Mouse (Mus musculus) hindbrain, embryonic 11.5 days (tissue): ENCODE data around the gene Ccdc138. TPM values are rescaled to one million over a fixed set of nuclear protein-coding genes. Genes with fewer than 3 reads are reported as not detected.
A peak's percentile ranks its signal among the peaks of the same experiment; 100 is the strongest.

Experiments used
- ATAC-seq: fragments of 200-750 bp; cut with Nextera tagmentation; 2 replicates; pipeline ENCODE4 v1.8.0; 2017; ENCODE audit warnings: mild to moderate bottlenecking, moderate TSS enrichment, moderate library complexity; ENCODE audit not compliant: low FRiP score
- DNase-seq: peaks from one replicate; pipeline ENCODE4 v3.0.0-alpha.2; 2015; ENCODE audit warnings: low spot score
- H3K27ac ChIP-seq: fragments of 300-500 bp; sonication (generic); 2 replicates; pipeline ENCODE4 v1.5.1; 2014; ENCODE audit warnings: mild to moderate bottlenecking, low read depth, low read length
- H3K27me3 ChIP-seq: fragments of 300-500 bp; sonication (generic); 2 replicates; pipeline ENCODE4 v1.6.1; 2014; ENCODE audit warnings: mild to moderate bottlenecking, low read length, moderate library complexity, mixed read lengths; ENCODE audit not compliant: control insufficient read depth, insufficient read depth
- H3K36me3 ChIP-seq: fragments of 300-500 bp; sonication (generic); 2 replicates; pipeline ENCODE4 v1.6.1; 2014; ENCODE audit warnings: mild to moderate bottlenecking, low read length, moderate library complexity, mixed read lengths; ENCODE audit not compliant: control insufficient read depth, insufficient read depth
- H3K4me1 ChIP-seq: fragments of 300-500 bp; sonication (generic); replicated peaks from 2 replicates; pipeline ENCODE4 v1.6.1; 2014; ENCODE audit warnings: low read length, mixed read lengths; ENCODE audit not compliant: control insufficient read depth, insufficient read depth
- H3K4me2 ChIP-seq: fragments of 300-500 bp; sonication (generic); replicated peaks from 2 replicates; pipeline ENCODE4 v1.6.1; 2014; ENCODE audit warnings: mild to moderate bottlenecking, low read depth, low read length
- H3K4me3 ChIP-seq: fragments of 300-500 bp; sonication (generic); 2 replicates; pipeline ENCODE4 v1.5.1; 2014; ENCODE audit warnings: low read depth, low read length
- H3K9ac ChIP-seq: fragments of 300-500 bp; sonication (generic); 2 replicates; pipeline ENCODE4 v1.6.1; 2014; ENCODE audit warnings: low read depth, low read length
- H3K9me3 ChIP-seq: fragments of 300-500 bp; sonication (generic); 2 replicates; pipeline ENCODE4 v1.6.1; 2016; ENCODE audit warnings: low read length; ENCODE audit not compliant: control insufficient read depth
- WGBS: fragments of 180-500 bp; shearing (Covaris S2); extraction: QIAGEN DNeasy Blood & Tissue Kit; methylation state at CpG from one replicate; pipeline ENCODE4 v1.1.7; 2014; 5-methylcytosine and 5-hydroxymethylcytosine counted together
- polyA plus RNA-seq: library from polyadenylated mRNA; unstranded; fragments of >200 nt; fragmentation: Nextera tagmentation; extraction: Ambion mirVana; gene quantifications from 2 replicates; pipeline ENCODE4 v1.2.1, GENCODE M21; 2014

Ccdc138 gene
- polyA plus RNA-seq, 1 experiment from 2014 or later = 13.0 TPM

DNA sequence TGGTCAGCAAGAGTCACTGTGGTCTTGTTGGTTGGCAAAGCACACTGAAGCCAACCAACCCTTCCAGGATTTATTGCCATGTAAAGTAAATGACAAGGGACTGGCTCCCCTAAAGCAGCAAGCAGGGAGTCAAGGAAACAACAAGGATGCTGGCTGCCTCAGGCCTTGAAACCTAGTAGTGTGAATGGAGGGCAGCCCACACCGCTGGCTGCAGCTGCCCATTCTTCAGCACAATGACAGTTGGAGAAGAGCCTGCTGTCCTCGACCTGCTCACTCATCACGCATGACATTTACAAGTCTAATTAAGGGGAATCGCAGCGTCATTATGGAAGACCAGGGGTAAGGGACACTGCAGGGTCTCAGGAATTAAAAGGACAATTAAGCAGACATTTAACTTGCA, 103.2 kb downstream of the Ccdc138 start:
- ATAC-seq = peak; percentile 69

DNA sequence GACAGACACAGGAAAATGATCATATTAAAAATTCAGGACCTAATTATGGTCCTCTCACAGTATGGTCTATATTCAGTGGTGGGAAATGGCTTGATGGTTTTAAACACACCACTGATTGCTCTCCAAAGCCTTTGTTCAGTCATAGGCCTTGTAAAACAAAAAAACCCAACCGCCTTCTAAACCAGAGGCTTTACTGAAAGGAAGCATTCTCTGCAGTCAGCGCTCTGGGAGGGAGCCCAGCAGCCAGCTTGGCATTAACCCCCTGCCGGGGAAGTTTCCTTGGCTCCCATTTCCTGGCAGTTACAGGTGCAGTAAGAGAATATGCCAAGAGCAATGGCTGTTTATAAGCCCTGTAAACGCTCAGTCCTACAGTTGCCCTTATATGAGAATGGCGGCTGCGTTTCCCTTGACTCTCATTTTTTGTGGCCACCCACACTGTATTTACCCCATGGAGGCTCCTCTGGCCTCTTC, 103.7 kb downstream of the Ccdc138 start:
- no peaks in the 10 kb centered on the region for H3K36me3 ChIP-seq
- no peaks in the 10 kb centered on the region for H3K9me3 ChIP-seq
- no peaks in the 10 kb centered on the region for H3K27me3 ChIP-seq
- H3K4me1 ChIP-seq = no peaks in the 10 kb centered on the region; the same call in 1 of the 2 replicates
- no peak overlapping the region for H3K4me3 ChIP-seq
- no peak overlapping the region for H3K9ac ChIP-seq
- 0 out of 2 replicates have a peak overlapping the region, but pooled peaks have one; percentile 3 for H3K27ac ChIP-seq
- ATAC-seq (peak; percentile 43; the same call in 1 of the 2 replicates), DNase-seq (peak; percentile 14)
- H3K4me2 ChIP-seq = no peak overlapping the region
- WGBS = 30% methylated on average over 6 of the region's 6 CpGs

More for the DNA sequence above, 103.2 kb downstream of the Ccdc138 start:
- Histone ChIP-seq H3K36me3 (no peaks in the 10 kb centered on the region), H3K4me2 (no peak overlapping the region), H3K4me3 (no peak overlapping the region), H3K4me1 (no peaks in the 10 kb centered on the region; the same call in 1 of the 2 replicates), H3K27ac (no peak overlapping the region), H3K27me3 (no peaks in the 10 kb centered on the region), H3K9me3 (no peaks in the 10 kb centered on the region), H3K9ac (no peak overlapping the region)
- peak; percentile 28 for DNase-seq
- WGBS = 10% methylated on average over 5 of the region's 5 CpGs

DNA sequence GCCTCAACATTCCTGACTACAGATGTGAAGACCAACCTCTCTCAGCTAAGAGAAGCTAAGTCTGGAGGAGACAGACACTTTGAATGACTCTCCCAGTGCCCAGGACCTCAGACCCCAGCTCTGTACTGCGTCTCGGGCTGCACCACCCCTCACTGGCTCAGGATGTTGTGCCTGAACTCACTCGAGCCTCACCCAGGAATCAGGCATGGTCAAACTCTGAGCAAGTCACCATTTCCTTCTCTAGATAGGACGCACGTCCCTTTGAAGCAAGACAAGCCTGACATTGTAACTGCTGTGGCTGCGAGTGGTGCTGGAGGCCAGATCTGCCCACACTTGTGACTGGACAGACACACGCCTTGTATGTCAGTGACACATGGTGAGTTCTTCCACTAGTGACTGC, 104.2 kb downstream of the Ccdc138 start:
- ATAC-seq = no peak
- no peak overlapping the region for H3K4me2 ChIP-seq
- no peak overlapping the region for H3K4me3 ChIP-seq
- no peak for DNase-seq
- no peak overlapping the region for H3K27ac ChIP-seq
- no peak overlapping the region for H3K9ac ChIP-seq
- H3K27me3 ChIP-seq = no peaks in the 10 kb centered on the region
- no peaks in the 10 kb centered on the region; the same call in 1 of the 2 replicates for H3K4me1 ChIP-seq
- WGBS = 73% methylated on average over 7 of the region's 7 CpGs
- H3K36me3 ChIP-seq = no peaks in the 10 kb centered on the region
- H3K9me3 ChIP-seq = no peaks in the 10 kb centered on the region

DNA sequence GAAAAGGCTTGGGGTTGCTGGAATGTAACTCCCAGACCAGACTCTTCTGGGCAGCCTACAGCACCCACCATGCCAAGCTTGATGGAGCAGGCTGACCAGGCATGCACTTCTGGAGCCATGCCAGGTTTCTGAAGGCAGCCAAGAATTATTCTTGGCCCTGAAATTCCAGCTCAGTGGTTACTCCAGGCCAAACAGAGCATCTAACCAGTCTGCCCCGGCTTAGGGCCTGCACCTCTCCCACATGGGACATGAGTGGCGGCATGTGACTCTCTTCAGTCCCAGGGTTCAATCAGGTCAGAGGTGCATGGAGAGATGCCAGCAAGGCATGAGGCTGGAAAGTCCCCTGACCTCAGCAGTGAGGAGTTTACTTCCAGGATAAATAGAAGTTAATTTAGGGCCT, 107.0 kb downstream of the Ccdc138 start:
- ATAC-seq (no peak), DNase-seq (no peak)
- H3K4me2 ChIP-seq = no peak overlapping the region
- H3K9ac ChIP-seq = no peak overlapping the region
- H3K4me1 ChIP-seq = no peaks in the 10 kb centered on the region; the same call in 1 of the 2 replicates
- no peak overlapping the region for H3K4me3 ChIP-seq
- 75% methylated on average over 2 of the region's 2 CpGs for WGBS
- H3K27ac ChIP-seq = no peak overlapping the region
- H3K27me3 ChIP-seq = no peaks in the 10 kb centered on the region
- H3K9me3 ChIP-seq = no peaks in the 10 kb centered on the region
- no peaks in the 10 kb centered on the region for H3K36me3 ChIP-seq

DNA sequence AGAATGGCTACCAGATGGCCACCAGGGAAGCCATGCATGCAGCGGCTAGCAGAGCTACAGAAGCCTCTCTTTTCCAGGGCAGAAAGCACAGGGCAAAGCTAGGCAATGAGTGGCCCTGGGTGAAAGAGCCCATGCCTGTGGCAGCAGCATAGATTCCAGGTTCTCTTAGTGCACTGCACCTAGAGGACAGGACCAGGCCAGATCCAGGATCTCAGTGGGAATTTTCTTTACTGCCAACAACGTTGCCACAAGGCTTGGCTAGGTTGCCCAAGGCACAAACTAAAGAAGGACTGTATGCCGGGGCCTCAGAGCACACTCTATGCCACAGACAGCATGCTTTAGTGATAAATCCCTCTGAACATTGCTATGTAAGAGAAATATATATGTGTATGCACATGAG, 108.6 kb downstream of the Ccdc138 start:
- 85% methylated on average over 3 of the region's 3 CpGs for WGBS
- Histone ChIP-seq H3K27me3 (no peaks in the 10 kb centered on the region), H3K4me1 (no peaks in the 10 kb centered on the region; the same call in 1 of the 2 replicates), H3K9me3 (no peaks in the 10 kb centered on the region), H3K4me3 (no peak overlapping the region), H3K9ac (no peak overlapping the region), H3K36me3 (no peaks in the 10 kb centered on the region), H3K4me2 (no peak overlapping the region), H3K27ac (no peak overlapping the region)
- ATAC-seq = no peak
- no peak for DNase-seq

DNA sequence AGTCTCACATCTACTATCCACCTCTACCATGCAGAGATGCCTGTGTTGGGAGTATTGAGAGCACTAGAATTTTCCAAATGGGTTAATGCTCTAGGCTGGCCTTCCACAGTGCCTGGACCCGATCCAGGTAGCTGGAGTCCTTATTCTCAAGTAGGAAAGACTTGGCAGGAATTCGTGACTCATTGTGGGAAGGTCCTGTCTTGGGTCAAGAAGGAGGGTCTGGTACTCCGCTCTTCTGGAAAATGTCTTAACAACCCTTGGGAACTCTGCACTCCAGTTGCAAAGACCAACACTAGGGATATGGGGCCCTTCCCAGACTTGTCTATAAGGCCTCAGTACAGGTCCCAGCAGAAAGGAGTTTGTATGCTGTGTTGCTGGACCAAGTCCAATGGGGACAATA, 111.1 kb downstream of the Ccdc138 start:
- WGBS = 83% methylated on average over 3 of the region's 3 CpGs
- H3K4me1 ChIP-seq = no peaks in the 10 kb centered on the region
- H3K36me3 ChIP-seq = no peaks in the 10 kb centered on the region
- no peak overlapping the region for H3K9ac ChIP-seq
- DNase-seq (no peak), ATAC-seq (no peak)
- H3K4me2 ChIP-seq = no peak overlapping the region
- no peaks in the 10 kb centered on the region for H3K9me3 ChIP-seq
- no peak overlapping the region for H3K27ac ChIP-seq
- H3K4me3 ChIP-seq = no peak overlapping the region
- H3K27me3 ChIP-seq = no peaks in the 10 kb centered on the region

DNA sequence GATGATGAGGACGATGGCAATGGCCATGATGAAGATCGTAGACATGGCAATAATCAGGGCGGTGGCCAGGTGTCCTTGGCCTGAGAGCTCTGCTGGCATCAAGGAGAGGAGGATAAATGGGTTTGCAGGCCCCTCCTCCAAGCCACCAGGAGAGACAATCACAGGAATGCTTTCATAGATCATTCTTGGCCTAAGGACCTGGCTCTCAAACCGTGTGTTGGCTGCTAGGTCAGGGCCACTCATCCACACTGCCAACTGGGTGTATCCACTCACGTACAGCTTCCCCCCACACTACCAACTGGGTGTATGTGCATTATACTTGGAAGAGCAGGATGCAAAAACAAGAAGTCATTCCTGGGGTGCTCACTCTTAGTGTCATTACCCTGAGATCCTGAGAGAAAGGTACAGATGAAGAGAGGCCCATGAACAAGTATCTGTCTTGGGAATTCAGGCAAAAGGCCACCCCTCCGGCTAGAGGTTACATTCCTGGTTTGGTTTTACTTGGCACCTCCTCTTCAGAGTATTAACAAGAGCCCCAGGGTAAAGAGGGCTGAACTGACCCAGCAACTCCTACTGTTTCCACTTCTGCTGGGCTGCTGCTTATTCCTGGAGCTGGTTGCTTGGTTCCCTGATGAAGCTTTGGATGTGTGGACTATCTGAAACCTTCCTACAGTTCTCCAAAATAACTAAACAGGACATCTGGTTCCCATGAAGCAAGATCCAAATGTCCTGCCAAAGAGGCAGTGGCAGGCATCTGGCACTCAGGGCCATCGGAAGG, 112.9 kb downstream of the Ccdc138 start:
- Histone ChIP-seq H3K4me3 (no peak overlapping the region), H3K36me3 (no peaks in the 10 kb centered on the region), H3K27me3 (no peaks in the 10 kb centered on the region), H3K9me3 (no peaks in the 10 kb centered on the region), H3K4me1 (no peaks in the 10 kb centered on the region), H3K4me2 (no peak overlapping the region), H3K9ac (no peak overlapping the region), H3K27ac (no peak overlapping the region)
- 91% methylated on average over 7 of the region's 7 CpGs for WGBS
- ATAC-seq (no peak), DNase-seq (no peak)

DNA sequence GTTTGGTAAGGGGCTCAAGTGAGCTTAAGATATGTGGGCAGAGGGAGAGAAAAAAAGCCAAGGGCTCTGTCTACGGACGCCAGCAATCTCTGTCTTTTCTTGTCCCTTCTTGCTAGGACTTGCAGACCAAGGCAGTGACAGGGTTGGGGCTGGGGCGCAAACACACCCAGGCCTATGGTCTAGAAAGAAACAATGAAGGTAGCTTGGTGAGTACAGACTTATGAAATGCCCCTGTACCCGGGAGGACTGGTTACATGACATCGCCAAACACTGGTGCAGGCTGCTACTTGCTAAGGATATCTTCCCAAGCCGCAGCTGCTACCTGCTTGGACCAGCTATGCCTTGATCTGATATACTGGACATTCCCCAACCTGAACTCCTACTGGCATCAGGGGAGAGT, 116.9 kb downstream of the Ccdc138 start:
- DNase-seq (no peak), ATAC-seq (no peak)
- H3K4me1 ChIP-seq = no peaks in the 10 kb centered on the region
- no peak overlapping the region for H3K4me2 ChIP-seq
- no peak overlapping the region for H3K4me3 ChIP-seq
- no peaks in the 10 kb centered on the region for H3K27me3 ChIP-seq
- H3K9ac ChIP-seq = no peak overlapping the region
- 86% methylated on average over 6 of the region's 6 CpGs for WGBS
- no peaks in the 10 kb centered on the region for H3K36me3 ChIP-seq
- H3K27ac ChIP-seq = no peak overlapping the region
- H3K9me3 ChIP-seq = no peaks in the 10 kb centered on the region

DNA sequence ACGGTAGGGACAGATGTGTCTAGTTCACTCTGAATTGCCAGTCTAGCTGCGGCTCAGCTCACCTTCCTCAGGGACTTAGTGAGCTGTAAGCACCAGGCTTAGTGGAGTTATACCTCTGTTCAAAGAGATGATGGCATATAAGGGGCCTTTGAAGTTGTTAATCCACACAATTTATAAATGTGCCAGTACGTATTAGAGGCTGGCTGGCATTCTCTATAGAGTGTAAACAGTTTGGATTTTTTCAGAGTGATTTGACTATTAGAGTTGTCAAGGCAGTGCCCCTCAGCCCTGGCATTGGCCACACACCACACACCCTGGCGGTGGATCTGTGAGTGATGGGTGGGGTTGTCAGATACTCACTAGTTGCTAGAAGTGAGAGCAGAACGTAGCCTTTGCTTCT, 118.8 kb downstream of the Ccdc138 start:
- ATAC-seq (no peak), DNase-seq (no peak)
- Histone ChIP-seq H3K27me3 (no peaks in the 10 kb centered on the region), H3K27ac (no peak overlapping the region), H3K4me2 (no peak overlapping the region), H3K9ac (no peak overlapping the region), H3K9me3 (no peaks in the 10 kb centered on the region), H3K4me1 (no peaks in the 10 kb centered on the region), H3K36me3 (no peaks in the 10 kb centered on the region), H3K4me3 (no peak overlapping the region)
- WGBS = 88% methylated on average over 5 of the region's 5 CpGs
